Comparison of ENCODE assay signal across 8 mouse cellular contexts in genomic region chr9:114761848-114762247, GRCm38 (mm10).
"Had no signal": no experiment of that assay in that cellular context is flagged by ENCODE, and none has a peak within 500 bp of the region (broad histone marks: within the 10 kb centered on the region; RNA-seq: fewer than 3 reads in every experiment).

No protein-coding gene starts in this region.

- DNase-seq: kidney, adult 9 months; kidney, postnatal 10 days; kidney, postnatal 4 days; left cerebral cortex, postnatal 4 days; lung, postnatal 14 days; thymus, postnatal 36 days had no signal

- ATAC-seq: liver, embryonic 12.5 days; midbrain, embryonic 15.5 days had no signal
